Mouse (Mus musculus) lung, postnatal 36 days (tissue): ENCODE results near the gene Fscn2.
A peak's percentile ranks its signal among the peaks of the same experiment; 100 is the strongest.

Experiments used
- DNase-seq: peaks from one replicate; pipeline ENCODE4 v3.0.0; 2022; ENCODE audit warnings: mixed read lengths

The Fscn2 gene

GRCm38 (mm10) chr11:120360755-120361154 is 579 bp upstream of the Fscn2 start:
- no peak for DNase-seq

- DNase-seq, result no peak
These were observed 1.6 kb downstream of the Fscn2 start for GRCm38 (mm10) chr11:120362891-120363290.

GRCm38 (mm10) chr11:120366443-120367027 is 5.2 kb downstream of the Fscn2 start:
- no peak for DNase-seq

- DNase-seq, result peak; percentile 88
These were observed 8.3 kb downstream of the Fscn2 start for GRCm38 (mm10) chr11:120369656-120370055.

- peak; percentile 49 for DNase-seq
These were observed 11.7 kb downstream of the Fscn2 start for GRCm38 (mm10) chr11:120373025-120373424.

- peak; percentile 67 for DNase-seq
These were observed 12.7 kb downstream of the Fscn2 start for GRCm38 (mm10) chr11:120373820-120374586.

GRCm38 (mm10) chr11:120375324-120375723 is 14.0 kb downstream of the Fscn2 start:
- no peak for DNase-seq

GRCm38 (mm10) chr11:120376302-120377160 is 15.2 kb downstream of the Fscn2 start:
- DNase-seq, result no peak

- no peak for DNase-seq
These were observed 16.0 kb downstream of the Fscn2 start for GRCm38 (mm10) chr11:120377337-120377736.

GRCm38 (mm10) chr11:120378031-120378610 is 16.8 kb downstream of the Fscn2 start:
- DNase-seq, result peak; percentile 70

GRCm38 (mm10) chr11:120378611-120379540 is 17.5 kb downstream of the Fscn2 start, which contains the start of gene Faap100:
Gene Faap100, minus strand, starts transcription at chr11:120378764.
- DNase-seq, result peak; percentile 93

GRCm38 (mm10) chr11:120380271-120380670 is 18.9 kb downstream of the Fscn2 start:
- DNase-seq, result no peak

- no peak for DNase-seq
These were observed 19.8 kb downstream of the Fscn2 start for GRCm38 (mm10) chr11:120381157-120381556.

GRCm38 (mm10) chr11:120382509-120382908 is 21.2 kb downstream of the Fscn2 start:
- DNase-seq, result no peak

- no peak for DNase-seq
These were observed 25.3 kb downstream of the Fscn2 start for GRCm38 (mm10) chr11:120386632-120387031.

GRCm38 (mm10) chr11:120387157-120387556 is 25.8 kb downstream of the Fscn2 start:
- no peak for DNase-seq

GRCm38 (mm10) chr11:120388580-120388979 is 27.2 kb downstream of the Fscn2 start:
- DNase-seq, result no peak

- DNase-seq, result peak; percentile 20
These were observed 34.3 kb downstream of the Fscn2 start for GRCm38 (mm10) chr11:120395661-120396060.

- no peak for DNase-seq
These were observed 36.3 kb downstream of the Fscn2 start for GRCm38 (mm10) chr11:120397602-120398001.

- DNase-seq, result no peak
These were observed 38.0 kb downstream of the Fscn2 start for GRCm38 (mm10) chr11:120399319-120399718.

GRCm38 (mm10) chr11:120404814-120405213 is 43.5 kb downstream of the Fscn2 start:
- DNase-seq, result no peak

GRCm38 (mm10) chr11:120405867-120406266 is 44.5 kb downstream of the Fscn2 start:
- no peak for DNase-seq
